Mouse (Mus musculus) layer of hippocampus, adult 9-11 months (tissue): ENCODE data around the gene Tmem44.
"Not testable (repeated sequence)": the region's sequence is repeated elsewhere in the genome, so short reads cannot be mapped to it uniquely, and the experiment has no call there.

ENCODE experiments used
- DNase-seq: peaks from one replicate; pipeline ENCODE4 v3.0.0; 2022

Tmem44 gene

DNA sequence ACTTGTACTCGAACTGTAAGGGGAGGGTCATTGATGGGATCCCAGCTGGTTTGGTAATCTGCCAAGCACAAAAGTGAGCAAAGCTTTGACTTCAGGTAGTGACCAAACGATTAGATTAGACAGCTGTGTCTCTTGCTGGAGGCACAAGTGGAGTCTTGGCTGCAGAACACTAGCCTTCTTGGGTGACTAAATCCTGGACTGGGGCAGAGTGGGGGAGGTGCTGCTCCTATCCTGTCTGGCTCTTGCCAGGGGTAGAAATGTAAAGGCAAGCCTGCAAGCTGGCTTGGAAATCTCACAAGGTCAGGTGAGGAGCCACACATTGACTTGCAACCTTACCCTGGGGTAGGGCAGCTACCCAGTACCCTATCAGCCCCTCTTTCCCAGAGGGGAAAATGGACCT is 59.9 kb downstream of the Tmem44 start:
- DNase-seq: no peak

DNA sequence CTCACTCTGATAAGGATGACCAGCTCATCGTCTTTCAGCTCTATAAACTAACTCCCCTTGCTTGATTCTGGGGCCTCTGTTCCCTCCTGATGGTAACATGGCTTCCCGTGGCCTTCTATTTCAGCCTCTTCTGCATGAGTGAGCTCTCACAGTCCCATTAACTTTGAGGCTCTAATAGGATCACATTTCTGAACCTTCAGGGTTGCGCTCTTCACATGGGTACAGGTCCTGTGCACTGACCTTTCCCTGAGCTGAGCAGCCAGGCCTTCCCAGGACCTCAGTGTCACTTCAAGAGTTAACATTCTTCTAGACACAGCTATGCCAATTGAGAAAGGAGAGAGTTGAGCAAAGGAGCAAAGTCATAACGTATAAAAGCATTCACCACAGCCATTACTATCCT is 60.3 kb downstream of the Tmem44 start:
- DNase-seq: no peak

DNA sequence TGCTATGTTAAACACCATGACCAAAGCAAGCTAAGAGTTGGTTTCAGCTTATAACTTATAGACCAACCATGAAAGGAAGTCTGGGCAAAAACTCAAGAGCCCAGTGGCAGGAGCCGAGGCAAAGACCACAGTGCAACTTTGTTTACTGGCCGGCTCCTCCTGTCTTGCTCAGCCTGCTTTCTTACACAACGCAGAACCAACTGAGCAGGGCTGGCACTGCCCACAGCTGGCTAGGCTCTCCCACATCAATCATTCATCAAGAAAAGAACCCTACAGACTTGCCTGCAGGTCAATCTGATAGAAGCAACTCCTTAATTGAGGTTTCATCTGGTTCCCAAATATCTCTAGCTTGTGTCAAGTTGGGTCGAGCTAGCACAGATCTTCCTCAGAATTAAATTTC is 61.0 kb downstream of the Tmem44 start:
- DNase-seq: no peak

DNA sequence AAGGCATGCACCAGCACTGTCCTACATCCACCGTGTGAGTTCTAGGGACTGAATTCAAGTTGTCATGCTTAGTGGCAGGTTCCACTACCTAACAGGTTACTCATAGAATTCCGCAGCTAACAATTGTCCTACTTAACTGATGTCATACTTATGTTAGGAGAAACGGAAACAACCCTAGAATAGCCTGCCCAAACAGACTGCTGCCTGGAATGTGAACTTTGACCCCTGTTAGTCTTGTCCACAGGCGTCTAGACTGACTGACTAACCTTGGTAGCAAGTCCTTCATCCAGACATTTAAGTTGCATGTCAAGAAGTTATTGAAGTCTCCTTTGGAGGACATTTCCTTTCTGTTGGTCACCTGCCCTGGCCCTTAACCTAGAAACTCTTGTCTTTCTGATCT is 64.1 kb downstream of the Tmem44 start:
- DNase-seq: no peak

DNA sequence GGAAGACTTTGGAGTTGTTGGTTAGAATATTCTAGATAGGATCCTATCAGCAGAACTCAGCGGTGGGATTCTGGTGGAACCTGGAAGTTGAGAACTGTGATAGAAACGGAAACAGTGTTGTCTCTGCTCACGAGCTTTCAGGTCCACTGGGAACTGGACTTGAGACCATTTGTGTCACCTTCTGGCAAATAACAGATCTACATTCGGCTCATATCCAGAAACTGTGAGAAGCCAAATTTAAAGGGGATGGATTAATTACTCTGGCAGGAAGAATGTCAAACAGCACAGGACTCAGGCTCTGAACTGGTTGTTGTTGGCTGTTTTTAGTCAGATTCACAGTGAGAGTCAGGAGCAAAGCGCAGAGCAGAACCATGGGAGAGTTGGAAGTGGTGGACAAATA is 72.9 kb downstream of the Tmem44 start:
- no peak for DNase-seq

DNA sequence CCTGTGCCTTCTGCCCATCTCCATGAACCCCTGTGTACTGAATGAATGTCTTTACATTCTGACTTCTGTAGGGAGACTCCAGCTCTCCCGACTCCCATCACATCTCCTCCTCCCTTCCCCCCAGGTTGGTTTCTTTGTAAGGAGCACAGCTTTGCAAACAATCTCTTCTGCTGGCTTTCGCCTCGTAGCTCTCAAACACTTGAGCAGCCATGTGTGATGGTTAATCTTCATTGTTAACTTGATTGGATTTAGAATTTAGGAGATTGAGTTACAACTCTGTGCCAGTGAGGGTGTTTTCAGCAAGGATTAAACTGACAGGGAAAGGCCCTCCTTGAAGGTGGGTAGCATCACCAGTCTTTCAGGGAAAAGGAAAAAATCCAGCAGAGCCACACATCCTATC is 73.6 kb downstream of the Tmem44 start:
- DNase-seq: no peak

DNA sequence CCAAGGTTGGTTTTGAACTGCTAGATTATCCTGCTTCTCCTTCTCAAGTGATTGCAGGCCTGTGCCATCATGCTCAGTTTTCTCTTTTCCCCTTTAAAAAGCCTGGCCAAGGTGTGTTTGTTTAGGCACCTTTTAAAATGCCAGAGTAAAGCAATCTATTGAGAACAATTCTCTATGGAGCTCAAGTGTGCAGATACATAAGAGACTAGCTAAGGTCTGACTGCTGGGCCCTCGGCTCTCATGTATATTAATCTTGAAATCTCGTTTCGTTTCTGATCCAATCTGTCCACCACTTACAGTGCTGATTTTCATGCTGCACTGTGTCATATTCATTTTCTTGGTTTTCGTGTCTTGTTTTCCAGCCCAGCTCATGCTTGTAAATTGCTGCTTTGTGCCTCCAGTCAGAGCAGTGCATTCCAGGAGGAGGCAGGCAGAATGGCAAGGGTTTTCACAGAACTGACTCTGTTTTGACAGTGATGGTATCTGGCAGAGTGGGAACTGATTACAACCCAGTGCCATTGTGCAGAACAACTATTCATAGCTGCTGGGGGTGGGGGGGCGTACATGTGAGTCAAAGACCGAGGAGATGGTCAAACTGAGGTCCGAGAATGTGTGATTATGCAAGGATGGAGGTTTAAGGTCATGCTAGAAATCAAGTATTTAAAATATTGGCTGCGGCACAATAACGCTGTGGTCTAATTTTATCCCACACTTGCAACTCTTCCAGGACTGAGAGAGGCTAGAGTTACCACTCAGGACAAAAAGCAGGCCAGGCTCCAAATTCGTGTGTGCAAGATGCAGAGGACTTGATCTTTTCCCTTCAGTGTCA is 74.8 kb downstream of the Tmem44 start:
- DNase-seq: peak; percentile 57

DNA sequence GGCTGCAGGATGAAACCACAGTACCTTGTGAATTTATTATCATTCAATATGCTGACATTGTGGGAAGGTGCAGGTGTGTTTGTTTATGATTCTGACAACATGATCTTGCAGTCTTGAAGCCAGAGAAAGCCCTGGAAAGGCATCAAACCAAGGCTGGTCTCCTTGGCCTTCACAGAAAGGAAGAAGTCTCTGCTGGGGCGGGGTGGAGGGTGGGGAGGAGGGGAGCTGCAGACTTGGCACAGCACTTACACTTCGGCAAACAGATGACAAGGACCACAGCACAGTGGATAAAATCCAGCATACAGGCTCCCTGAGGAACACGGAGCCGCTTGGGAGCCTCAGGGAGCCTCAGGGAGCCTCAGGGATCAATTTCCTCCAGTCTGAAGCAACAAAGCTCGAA is 78.2 kb downstream of the Tmem44 start:
- no peak for DNase-seq

DNA sequence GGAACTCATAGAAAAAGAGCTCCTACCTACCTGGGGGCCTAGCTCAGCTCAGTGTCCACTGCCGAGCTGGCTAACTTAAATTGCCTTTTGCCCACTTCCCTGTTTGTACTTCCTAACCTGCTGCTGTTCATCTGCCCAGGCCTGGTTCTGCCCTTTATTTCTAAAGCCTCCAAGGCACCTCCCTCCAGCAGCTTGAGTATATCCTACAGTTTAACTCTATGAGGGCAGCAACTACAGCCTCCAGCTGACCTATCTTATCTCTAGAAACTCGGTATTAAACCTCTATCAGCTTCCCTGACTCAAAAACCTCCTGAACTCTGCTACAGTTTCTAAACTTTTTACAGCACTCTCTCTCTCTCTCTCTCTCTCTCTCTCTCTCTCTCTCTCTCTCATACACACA is 78.7 kb downstream of the Tmem44 start:
- DNase-seq: no peak

DNA sequence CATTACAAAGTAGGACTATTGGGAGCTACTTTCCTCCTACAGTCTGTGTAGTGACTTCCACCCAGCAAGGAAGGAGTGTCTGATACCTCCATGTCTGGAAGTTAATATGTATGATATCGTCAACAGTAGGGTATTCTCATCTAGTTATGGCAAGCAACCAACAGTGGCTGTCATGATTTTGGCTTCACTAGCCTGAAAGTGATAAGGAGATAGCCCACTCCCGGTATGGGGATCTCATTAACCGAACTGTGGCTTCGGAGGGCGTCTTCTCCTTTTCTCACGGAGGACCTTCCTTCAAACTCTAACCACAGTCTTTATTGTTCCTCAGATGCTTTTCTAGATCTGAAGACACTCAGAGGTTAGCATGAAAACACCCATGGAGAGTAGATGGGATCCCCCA is 81.7 kb downstream of the Tmem44 start:
- DNase-seq: no peak

DNA sequence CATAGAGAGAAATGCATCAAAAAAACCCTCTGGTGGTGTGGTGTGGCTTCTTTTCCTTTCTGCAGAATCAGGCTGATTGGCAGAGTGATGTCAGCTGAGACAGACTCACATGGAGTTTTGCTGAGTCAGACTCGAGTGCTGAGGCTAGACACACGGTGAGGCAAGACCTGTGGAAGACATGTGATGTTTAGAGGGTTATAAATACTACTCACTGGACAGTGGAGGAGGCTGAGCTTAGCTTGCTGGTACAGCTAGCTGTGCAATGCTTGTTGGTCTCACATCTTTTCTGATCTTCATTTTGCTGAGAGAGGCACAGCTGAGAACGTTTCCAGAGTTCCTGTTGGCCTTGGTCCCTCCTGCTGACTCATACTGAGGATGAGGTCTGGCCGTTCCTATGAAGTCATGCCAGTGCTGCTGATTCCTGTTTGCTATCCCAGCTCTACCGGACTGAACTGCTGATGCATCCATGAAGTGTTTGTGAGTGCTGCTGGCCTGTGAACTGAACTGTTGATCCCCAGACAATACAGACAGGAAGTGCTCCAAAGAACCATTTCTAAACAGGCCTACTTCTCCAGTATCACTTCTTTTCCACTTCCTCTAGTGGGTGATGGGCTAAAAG is 84.9 kb downstream of the Tmem44 start:
- no peak for DNase-seq

DNA sequence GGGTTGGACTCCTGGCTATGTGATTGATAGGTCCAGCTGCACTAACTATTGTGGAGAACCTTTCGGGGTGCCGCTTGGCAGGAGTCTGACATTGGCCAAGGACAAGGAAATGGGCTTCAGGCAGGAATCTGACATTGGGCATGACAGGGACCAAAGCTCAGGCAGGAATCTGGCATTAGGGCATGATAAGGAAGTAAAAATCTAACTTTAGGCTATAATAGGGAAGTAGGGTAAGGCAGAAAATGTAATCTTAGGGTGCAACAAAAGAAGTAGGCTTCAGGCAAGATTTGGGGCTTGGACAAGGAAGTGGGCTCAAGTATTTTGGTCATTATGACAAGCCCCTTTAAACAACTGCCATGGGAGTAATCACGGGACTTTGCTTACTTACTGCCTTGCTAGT is 85.9 kb downstream of the Tmem44 start:
- not testable (repeated sequence) for DNase-seq
